Mouse (Mus musculus) liver, embryonic 14.5 days (tissue): ENCODE measurements around the gene Vnn3. TPM values are rescaled to one million over a fixed set of nuclear protein-coding genes. Genes with fewer than 3 reads are reported as not detected.
A peak's percentile ranks its signal among the peaks of the same experiment; 100 is the strongest.

ENCODE experiments used
- ATAC-seq: fragments of 200-750 bp; cut with Nextera tagmentation; 2 replicates; pipeline ENCODE4 v1.8.0; 2017; ENCODE audit warnings: moderate number of reproducible peaks, mild to moderate bottlenecking, moderate library complexity; ENCODE audit not compliant: insufficient read depth
- DNase-seq, 3 experiments: peaks; one replicate each; pipeline ENCODE4 v3.0.0-alpha.2; 2012 to 2013; ENCODE audit warnings: low read depth in 3 of 3, low spot score in 3 of 3
- H3K27ac ChIP-seq: fragments of 300-500 bp; sonication (generic); 2 replicates; pipeline ENCODE4 v1.5.1; 2014; ENCODE audit warnings: moderate library complexity, mild to moderate bottlenecking, control low read depth, inconsistent platforms
- H3K27me3 ChIP-seq: fragments of 300-500 bp; sonication (generic); 2 replicates; pipeline ENCODE4 v1.6.1; 2014; ENCODE audit warnings: mild to moderate bottlenecking, low read length, moderate library complexity; ENCODE audit not compliant: control insufficient read depth, insufficient read depth
- H3K36me3 ChIP-seq: fragments of 300-500 bp; sonication (generic); replicated peaks from 2 replicates; pipeline ENCODE4 v1.6.1; 2014; ENCODE audit warnings: low read depth; ENCODE audit not compliant: control insufficient read depth, insufficient read depth
- H3K4me1 ChIP-seq, 2 experiments: fragments of 200-500 bp in 1 of 2; fragments of 300-500 bp in 1 of 2; sonication (generic) in 1 of 2; replicated peaks; 2 replicates each; pipeline ENCODE4 v1.6.1; 2012 to 2014; ENCODE audit warnings: antibody characterized with exemption in 1 of 2, inconsistent platforms in 1 of 2, low read length in 1 of 2; ENCODE audit not compliant: control insufficient read depth in 2 of 2, insufficient read depth in 2 of 2
- H3K4me2 ChIP-seq: fragments of 300-500 bp; sonication (generic); 2 replicates; pipeline ENCODE4 v1.6.1; 2014; ENCODE audit warnings: low read depth, mild to moderate bottlenecking, control low read depth, moderate library complexity
- H3K4me3 ChIP-seq, 2 experiments: fragments of 200-500 bp in 1 of 2; fragments of 300-500 bp in 1 of 2; sonication (generic) in 1 of 2; 2 replicates each; pipeline ENCODE4 v1.5.1; 2012 to 2014; ENCODE audit warnings: low read depth in 2 of 2, low read length in 2 of 2, mild to moderate bottlenecking in 2 of 2, control low read depth in 1 of 2, inconsistent platforms in 1 of 2, moderate library complexity in 1 of 2; ENCODE audit not compliant: insufficient read depth in 1 of 2
- H3K9ac ChIP-seq: fragments of 300-500 bp; sonication (generic); replicated peaks from 2 replicates; pipeline ENCODE4 v1.6.1; 2014; ENCODE audit warnings: mild to moderate bottlenecking, control low read depth, moderate library complexity
- H3K9me3 ChIP-seq: fragments of 300-500 bp; sonication (generic); 2 replicates; pipeline ENCODE4 v1.6.1; 2016; ENCODE audit warnings: low read length, mixed read lengths; ENCODE audit not compliant: control insufficient read depth
- CTCF ChIP-seq: IDR thresholded peaks from 2 replicates; pipeline ENCODE4 v1.5.1; 2016; ENCODE audit warnings: antibody characterized with exemption, low read depth, control low read depth
- EP300 ChIP-seq: IDR thresholded peaks from 2 replicates; pipeline ENCODE4 v1.6.1; 2016; ENCODE audit warnings: antibody characterized with exemption, low read depth
- WGBS: fragments of 180-500 bp; shearing (Covaris S2); extraction: QIAGEN DNeasy Blood & Tissue Kit; methylation state at CpG from one replicate; pipeline ENCODE4 v1.1.7; 2014; ENCODE audit not compliant: insufficient replicate concordance; 5-methylcytosine and 5-hydroxymethylcytosine counted together
- polyA plus RNA-seq, 2 experiments: library from polyadenylated mRNA; depleted of rRNA in 1 of 2; stranded (reverse) in 1 of 2; unstranded in 1 of 2; fragments of >200 nt; fragmentation: Nextera tagmentation in 1 of 2; extraction: Ambion mirVana in 1 of 2; gene quantifications; 2 replicates each; pipeline versions ENCODE4 v1.2.1 to v1.2.3; 2012 to 2014

Gene Vnn3
- polyA plus RNA-seq, 2 experiments: 0.59 to 1.1 TPM

DNA sequence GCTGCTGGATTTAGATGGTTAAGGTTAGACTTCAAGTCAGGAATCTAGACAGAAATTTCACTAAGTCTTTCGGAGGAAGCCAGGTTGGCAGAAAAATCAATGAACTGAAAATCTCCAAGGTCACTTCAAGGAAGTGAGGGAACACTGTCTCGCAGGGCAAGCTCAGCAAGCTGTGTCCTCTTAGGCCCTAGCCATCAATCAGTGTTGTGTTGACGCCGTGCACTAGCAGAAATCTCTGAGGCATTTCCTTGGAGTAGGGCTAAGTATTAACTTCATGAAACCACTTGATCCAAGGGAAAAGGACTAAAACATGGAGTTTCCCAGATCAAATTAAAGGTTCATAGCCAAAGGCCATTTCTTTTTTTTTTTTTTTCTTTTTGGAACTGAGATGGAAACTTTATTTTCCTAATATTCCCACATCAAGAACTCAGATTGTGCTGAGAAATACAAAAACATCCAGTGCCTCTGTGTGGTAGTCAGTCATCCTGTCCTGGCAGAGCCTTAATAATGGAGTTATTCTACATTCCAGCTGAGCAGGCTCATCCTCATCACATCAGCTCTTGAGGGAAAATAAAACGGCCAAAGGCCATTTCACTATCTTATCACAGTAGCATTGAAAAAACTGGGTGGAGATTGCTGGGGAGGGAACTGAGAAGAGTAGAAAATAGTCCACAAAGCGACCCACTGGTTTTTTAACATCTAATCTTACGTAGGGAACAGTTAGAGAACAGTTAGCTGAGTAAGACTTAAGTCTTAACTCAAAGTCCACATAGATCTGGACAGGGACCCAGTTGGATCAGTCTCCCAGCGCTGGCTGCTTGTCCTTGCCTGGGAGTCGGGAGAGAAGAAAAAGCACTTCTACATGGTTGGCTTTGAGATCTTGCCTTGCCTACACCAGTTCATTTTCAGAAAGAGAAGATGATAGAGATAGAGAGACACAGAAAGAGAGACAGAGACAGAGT, 15.0 kb upstream of the Vnn3 start:
- Histone ChIP-seq H3K9ac (no peak overlapping the region), H3K36me3 (no peaks in the 10 kb centered on the region), H3K4me1 (0 out of 4 replicates have a peak, but pooled peaks cover 0 to 2% of the 10 kb centered on the region in 2 experiments), H3K27ac (no peak overlapping the region), H3K27me3 (no peaks in the 10 kb centered on the region), H3K4me2 (no peak overlapping the region), H3K4me3 (no peak overlapping the region), H3K9me3 (no peaks in the 10 kb centered on the region)
- ATAC-seq (no peak), DNase-seq (no peak)
- 52% methylated on average over 9 of the region's 9 CpGs for WGBS
- TF ChIP-seq EP300 (no peak), CTCF (no peak)

GRCm38 (mm10) chr10:23837115-23837514, 14.1 kb upstream of the Vnn3 start:
- no peak overlapping the region for H3K4me2 ChIP-seq
- 60% methylated on average over 3 of the region's 3 CpGs for WGBS
- H3K9me3 ChIP-seq: no peaks in the 10 kb centered on the region
- TF ChIP-seq CTCF (no peak), EP300 (no peak)
- H3K9ac ChIP-seq: no peak overlapping the region
- no peak overlapping the region for H3K27ac ChIP-seq
- H3K27me3 ChIP-seq: no peaks in the 10 kb centered on the region
- ATAC-seq (no peak), DNase-seq (no peak)
- 0 out of 4 replicates have a peak, but pooled peaks cover 0 to 2% of the 10 kb centered on the region in 2 experiments for H3K4me1 ChIP-seq
- no peak overlapping the region for H3K4me3 ChIP-seq
- H3K36me3 ChIP-seq: no peaks in the 10 kb centered on the region

GRCm38 (mm10) chr10:23838910-23839309, 12.4 kb upstream of the Vnn3 start:
- TF ChIP-seq CTCF: no peak
- no peak for TF ChIP-seq EP300
- Histone ChIP-seq H3K27me3 (no peaks in the 10 kb centered on the region), H3K4me2 (no peak overlapping the region), H3K27ac (no peak overlapping the region), H3K4me1 (0 out of 4 replicates have a peak, but pooled peaks cover 0 to 2% of the 10 kb centered on the region in 2 experiments), H3K9ac (no peak overlapping the region), H3K36me3 (no peaks in the 10 kb centered on the region), H3K9me3 (no peaks in the 10 kb centered on the region), H3K4me3 (no peak overlapping the region)
- WGBS: 67% methylated on average over 3 of the region's 3 CpGs
- DNase-seq: no peak
- ATAC-seq: no peak

DNA sequence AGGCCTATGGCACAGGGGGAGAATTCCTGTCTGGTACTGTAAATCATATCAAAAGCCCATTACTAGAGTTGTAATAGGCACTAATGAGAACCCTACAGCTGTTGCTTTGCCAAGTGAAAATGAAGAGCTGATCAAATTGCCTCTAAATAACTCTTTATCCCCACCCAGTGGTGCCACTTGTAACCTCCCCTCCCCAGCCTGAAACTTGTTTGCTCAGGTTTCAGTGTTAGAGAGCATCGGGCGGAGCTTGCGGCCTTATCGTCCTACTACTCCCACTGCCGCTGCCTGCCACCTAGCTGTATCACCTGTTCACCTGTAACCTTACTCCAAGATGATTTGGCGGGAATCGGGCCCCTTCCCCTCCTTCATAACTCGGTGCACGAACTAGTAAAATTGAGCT, 11.9 kb upstream of the Vnn3 start:
- no peaks in the 10 kb centered on the region for H3K9me3 ChIP-seq
- no peaks in the 10 kb centered on the region for H3K27me3 ChIP-seq
- H3K4me3 ChIP-seq: no peak overlapping the region
- no peak overlapping the region for H3K27ac ChIP-seq
- 44% methylated on average over 9 of the region's 9 CpGs for WGBS
- 0 out of 4 replicates have a peak, but pooled peaks cover 0 to 2% of the 10 kb centered on the region in 2 experiments for H3K4me1 ChIP-seq
- H3K9ac ChIP-seq: no peak overlapping the region
- TF ChIP-seq EP300 (no peak), CTCF (peak; percentile 11; the same call in 1 of the 2 replicates)
- no peak overlapping the region for H3K4me2 ChIP-seq
- DNase-seq (no peak), ATAC-seq (peak; percentile 33; the same call in 1 of the 2 replicates)
- no peaks in the 10 kb centered on the region for H3K36me3 ChIP-seq

- TF ChIP-seq EP300: no peak
- TF ChIP-seq CTCF: no peak
- Histone ChIP-seq H3K27ac (no peak overlapping the region), H3K4me1 (0 out of 4 replicates have a peak, but pooled peaks cover 0 to 2% of the 10 kb centered on the region in 2 experiments), H3K9me3 (no peaks in the 10 kb centered on the region), H3K4me3 (no peak overlapping the region), H3K27me3 (no peaks in the 10 kb centered on the region), H3K9ac (no peak overlapping the region), H3K36me3 (no peaks in the 10 kb centered on the region), H3K4me2 (no peak overlapping the region)
- WGBS: 47% methylated on average over 4 of the region's 4 CpGs
- DNase-seq (no peak), ATAC-seq (no peak)
Measured at GRCm38 (mm10) chr10:23840496-23840895, 10.8 kb upstream of the Vnn3 start.
